Mouse (Mus musculus) left cerebral cortex, adult 8-10 months (tissue): ENCODE measurements around the gene Slc44a4. TPM values are rescaled to one million over a fixed set of nuclear protein-coding genes. Genes with fewer than 3 reads are reported as not detected.
A peak's percentile ranks its signal among the peaks of the same experiment; 100 is the strongest.
"Not testable (repeated sequence)": the region's sequence is repeated elsewhere in the genome, so short reads cannot be mapped to it uniquely, and the experiment has no call there.

ENCODE experiments used
- DNase-seq, 2 experiments: peaks; one replicate each; pipeline ENCODE4 v3.0.0; 2022; ENCODE audit warnings: low spot score in 2 of 2
- total RNA-seq, 4 experiments: library from RNA; stranded (reverse); gene quantifications; 2 replicates each; pipeline ENCODE4 v1.2.4; 2022

Gene Slc44a4
- total RNA-seq, 4 experiments from 2014 or later = 0.33 to 0.66 (median 0.51) TPM

- DNase-seq = no peak
These were observed 29.0 kb downstream of the Slc44a4 start for GRCm38 (mm10) chr17:34943128-34943815.

GRCm38 (mm10) chr17:34944362-34944761 is 30.1 kb downstream of the Slc44a4 start:
- no peak for DNase-seq

- no peak for DNase-seq
These were observed 32.3 kb downstream of the Slc44a4 start for GRCm38 (mm10) chr17:34946486-34947140.

- no peak for DNase-seq
These were observed 33.3 kb downstream of the Slc44a4 start for GRCm38 (mm10) chr17:34947606-34948005.

GRCm38 (mm10) chr17:34948721-34949552 is 34.7 kb downstream of the Slc44a4 start:
- not testable (repeated sequence) for DNase-seq

GRCm38 (mm10) chr17:34949553-34949969 is 35.3 kb downstream of the Slc44a4 start:
- DNase-seq = no peak

- no peak for DNase-seq
These were observed 36.5 kb downstream of the Slc44a4 start for GRCm38 (mm10) chr17:34950514-34951455.

- DNase-seq = peak in 1 of 2 experiments; percentile 63
These were observed 37.5 kb downstream of the Slc44a4 start for GRCm38 (mm10) chr17:34951636-34952377.

- DNase-seq = peak in 1 of 2 experiments; percentile 70
These were observed 38.2 kb downstream of the Slc44a4 start for GRCm38 (mm10) chr17:34952378-34953040.

GRCm38 (mm10) chr17:34953258-34953657 is 39.0 kb downstream of the Slc44a4 start:
- DNase-seq = no peak

GRCm38 (mm10) chr17:34953904-34954303 is 39.6 kb downstream of the Slc44a4 start:
- DNase-seq = no peak

GRCm38 (mm10) chr17:34954831-34955230 is 40.6 kb downstream of the Slc44a4 start:
- no peak for DNase-seq

GRCm38 (mm10) chr17:34955884-34956283 is 41.6 kb downstream of the Slc44a4 start:
- DNase-seq = no peak

- no peak for DNase-seq
These were observed 42.1 kb downstream of the Slc44a4 start for GRCm38 (mm10) chr17:34956340-34956739.

- not testable (repeated sequence) for DNase-seq
These were observed 43.0 kb downstream of the Slc44a4 start for GRCm38 (mm10) chr17:34957291-34957690.

GRCm38 (mm10) chr17:34957966-34958365 is 43.7 kb downstream of the Slc44a4 start:
- DNase-seq = not testable (repeated sequence)

- DNase-seq = not testable (repeated sequence)
These were observed 44.5 kb downstream of the Slc44a4 start for GRCm38 (mm10) chr17:34958734-34959129.

GRCm38 (mm10) chr17:34959130-34959778 is 45.0 kb downstream of the Slc44a4 start, which contains the start of gene Hspa1b:
Gene Hspa1b (minus strand): TSS chr17:34959238.
- DNase-seq = peak; percentile 71 to 83
